Mouse (Mus musculus): ENCODE data around the gene Esp8. TPM values are rescaled to one million over a fixed set of nuclear protein-coding genes. Genes with fewer than 3 reads are reported as not detected.
"Not testable (repeated sequence)": the region's sequence is repeated elsewhere in the genome, so short reads cannot be mapped to it uniquely, and the experiment has no call there.

Esp8 gene
- not detected for polyA plus RNA-seq (2012; fragmentation: generic; extraction: Trizol)

DNA sequence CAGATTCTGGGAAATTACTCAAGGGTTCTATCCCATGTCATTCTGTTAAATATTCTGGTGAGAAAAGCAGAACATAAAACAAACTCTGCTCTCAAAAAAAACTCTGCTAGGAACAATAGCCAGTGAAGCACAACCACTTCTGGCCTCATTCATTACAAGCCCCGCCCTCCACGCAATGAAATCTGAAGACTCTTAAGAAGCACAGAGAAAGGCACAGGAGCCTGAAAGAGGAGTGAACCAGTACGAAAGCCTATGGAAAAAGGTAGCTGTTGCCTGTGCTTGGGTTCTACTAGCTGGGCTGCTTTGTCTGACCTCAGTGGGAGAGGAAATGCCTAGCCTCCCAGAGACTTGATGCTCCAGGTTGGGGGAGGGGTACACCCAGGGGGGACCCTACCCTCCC, at the start of gene Esp8:
Gene Esp8, plus strand, starts transcription at position 205 of the 400 bp plus-strand sequence.
- Histone ChIP-seq H3K79me2 (ENCODE audit: control insufficient read depth, insufficient read depth) (no peaks in the 10 kb centered on the region), H3ac (ENCODE audit: control insufficient read depth, insufficient read length) (no peak within 1 kb of the TSS)
- TF ChIP-seq TCF12 (IDR thresholded peaks at IDR 0.05; ENCODE audit: insufficient read depth, poor library complexity, severe bottlenecking) (no peak), TCF3 (IDR thresholded peaks at IDR 0.05; ENCODE audit: insufficient read length, low read depth) (no peak), CEBPB (IDR thresholded peaks at IDR 0.05; ENCODE audit: insufficient read depth, poor library complexity, severe bottlenecking) (no peak), POLR2AphosphoS2 (IDR thresholded peaks at IDR 0.05; ENCODE audit: insufficient read length, low read depth) (no peak), SRF (IDR thresholded peaks at IDR 0.05; ENCODE audit: control insufficient read depth, insufficient read length, low read depth) (no peak), REST (IDR thresholded peaks at IDR 0.05; ENCODE audit: insufficient read depth, insufficient read length) (no peak), MYOG (IDR thresholded peaks at IDR 0.05; ENCODE audit: control insufficient read depth in 1 of 3, insufficient read depth in 1 of 3, insufficient read length in 2 of 3, low read depth in 2 of 3) (no peak), POLR2A (IDR thresholded peaks at IDR 0.05; ENCODE audit: insufficient read length, low read depth) (no peak), MAX (IDR thresholded peaks at IDR 0.05; ENCODE audit: low read depth) (no peak), MYOD1 (IDR thresholded peaks at IDR 0.05; ENCODE audit: control insufficient read depth in 1 of 3, insufficient read length in 2 of 3, low read depth in 2 of 3) (no peak), E2F4 (IDR thresholded peaks at IDR 0.05; ENCODE audit: insufficient read depth) (no peak)

DNA sequence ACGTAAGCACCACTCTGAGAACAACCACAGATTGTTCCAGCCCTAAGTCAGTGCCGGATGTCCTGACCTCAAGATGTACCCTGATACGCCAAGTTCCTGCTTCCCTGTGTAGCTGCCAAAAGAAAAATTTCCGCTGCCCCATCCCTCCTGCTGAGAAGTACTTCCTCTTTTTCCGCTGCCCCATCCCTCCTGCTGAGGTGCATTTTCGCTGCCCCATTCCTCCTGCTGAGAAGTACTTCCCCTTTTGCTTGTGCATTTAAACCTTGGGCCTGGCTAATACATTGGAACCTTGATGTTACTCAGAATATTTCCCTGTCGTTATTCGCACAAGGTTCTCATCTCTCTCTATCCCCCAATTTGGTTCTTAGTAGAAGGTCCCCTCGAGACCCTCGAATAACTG, 36.3 kb upstream of the Esp8 start:
- H3K79me2 ChIP-seq (ENCODE audit: control insufficient read depth, insufficient read depth); H3K27me3 ChIP-seq (ENCODE audit: control insufficient read depth, insufficient read depth, insufficient read length); H3ac ChIP-seq (ENCODE audit: control insufficient read depth, insufficient read length); H3K4me3 ChIP-seq; H3K4me2 ChIP-seq (ENCODE audit: low read depth); H3K36me3 ChIP-seq (ENCODE audit: control insufficient read depth, insufficient read depth): not testable (repeated sequence)

More for the DNA sequence above, at the start of gene Esp8:
- Histone ChIP-seq H3K4me2 (ENCODE audit: low read depth) (no peak within 1 kb of the TSS), H3K36me3 (ENCODE audit: control insufficient read depth, insufficient read depth) (no peaks in the 10 kb centered on the region), H3K4me3 (no peak within 1 kb of the TSS), H3K27me3 (ENCODE audit: control insufficient read depth, insufficient read depth, insufficient read length) (no peaks in the 10 kb centered on the region)

DNA sequence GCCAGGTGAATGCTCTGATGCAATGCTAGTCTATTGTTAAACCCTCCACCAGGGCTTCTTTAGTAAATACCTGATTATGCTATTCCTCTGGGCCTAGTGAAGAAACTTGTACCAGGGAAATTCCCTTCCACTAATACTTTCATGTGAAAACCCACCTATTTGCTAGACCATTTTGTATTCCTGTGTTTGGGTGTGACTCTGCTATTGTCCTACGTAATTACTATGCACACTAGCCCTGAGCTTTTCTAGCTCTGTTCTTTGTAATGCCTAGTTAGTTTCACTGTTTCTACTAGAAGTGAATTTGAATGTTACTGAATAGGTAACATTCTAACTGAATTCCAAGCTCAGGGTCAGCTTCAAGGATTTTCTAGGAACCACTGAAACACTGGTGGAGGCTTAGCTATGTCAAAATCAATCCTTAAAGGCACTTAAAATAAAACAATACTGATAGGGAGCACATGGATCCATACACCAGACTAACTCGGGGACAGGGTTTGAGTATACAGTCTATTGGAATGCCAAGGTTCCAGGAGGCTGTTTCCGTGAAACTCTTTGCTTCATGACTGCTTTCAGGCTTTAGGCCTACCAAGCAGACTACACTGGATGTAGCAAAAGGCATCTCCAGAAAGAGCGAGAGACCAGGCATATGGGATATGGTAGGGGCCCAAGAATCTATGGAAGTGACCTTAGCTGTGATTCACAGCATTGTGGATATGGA, 24.2 kb upstream of the Esp8 start:
- H3K4me3 ChIP-seq; H3K36me3 ChIP-seq (ENCODE audit: control insufficient read depth, insufficient read depth); H3K79me2 ChIP-seq (ENCODE audit: control insufficient read depth, insufficient read depth); H3K4me2 ChIP-seq (ENCODE audit: low read depth); H3K27me3 ChIP-seq (ENCODE audit: control insufficient read depth, insufficient read depth, insufficient read length); H3ac ChIP-seq (ENCODE audit: control insufficient read depth, insufficient read length): not testable (repeated sequence)

DNA sequence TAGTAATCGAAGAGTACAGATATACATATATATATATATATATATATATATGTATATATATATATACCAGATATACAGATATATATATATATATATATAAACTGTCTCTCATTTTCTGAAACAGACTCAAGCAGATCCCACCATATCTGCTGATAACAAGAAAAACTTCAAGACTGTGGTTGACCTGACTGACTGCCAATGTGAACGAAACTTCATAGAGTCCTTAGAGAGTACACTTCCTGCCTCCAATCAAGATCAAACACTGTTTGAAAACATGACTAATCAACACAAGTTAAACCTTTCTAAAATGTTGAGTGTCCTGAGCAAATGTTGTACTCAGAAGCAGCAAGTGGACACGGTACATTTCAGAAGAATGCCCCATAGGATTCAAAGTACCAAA, 10.0 kb downstream of the Esp8 start:
- Histone ChIP-seq H3K27me3 (ENCODE audit: control insufficient read depth, insufficient read depth, insufficient read length) (no peaks in the 10 kb centered on the region), H3ac (ENCODE audit: control insufficient read depth, insufficient read length) (no peak overlapping the region), H3K36me3 (ENCODE audit: control insufficient read depth, insufficient read depth) (no peaks in the 10 kb centered on the region), H3K4me2 (ENCODE audit: low read depth) (no peak overlapping the region), H3K79me2 (ENCODE audit: control insufficient read depth, insufficient read depth) (no peaks in the 10 kb centered on the region), H3K4me3 (no peak overlapping the region)
- TF ChIP-seq E2F4 (IDR thresholded peaks at IDR 0.05; ENCODE audit: insufficient read depth), result no peak
- TF ChIP-seq TCF3 (IDR thresholded peaks at IDR 0.05; ENCODE audit: insufficient read length, low read depth), result no peak
- no peak for TF ChIP-seq CEBPB (IDR thresholded peaks at IDR 0.05; ENCODE audit: insufficient read depth, poor library complexity, severe bottlenecking)

DNA sequence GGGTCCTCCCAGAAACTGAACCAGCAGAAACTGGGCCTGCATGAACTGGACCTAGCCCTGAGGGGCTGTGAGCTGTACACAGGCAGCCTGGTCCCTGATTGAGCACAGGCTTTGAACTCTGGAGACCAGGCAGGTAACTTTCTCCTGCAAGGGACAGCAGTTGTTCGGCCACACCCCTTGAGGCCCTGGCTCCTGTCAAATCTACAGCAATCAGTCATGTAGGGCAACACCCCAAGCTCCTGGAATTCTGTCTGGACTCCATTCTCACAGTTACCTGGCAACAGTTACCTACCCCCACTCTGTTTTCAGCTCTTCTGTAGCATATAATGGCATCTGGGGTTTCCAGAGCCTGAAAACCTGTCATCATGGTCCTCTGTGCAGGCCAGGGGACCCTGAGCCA, 11.3 kb downstream of the Esp8 start:
- Histone ChIP-seq H3ac (ENCODE audit: control insufficient read depth, insufficient read length) (no peak overlapping the region), H3K4me3 (no peak overlapping the region), H3K36me3 (ENCODE audit: control insufficient read depth, insufficient read depth) (no peaks in the 10 kb centered on the region), H3K4me2 (ENCODE audit: low read depth) (no peak overlapping the region), H3K27me3 (ENCODE audit: control insufficient read depth, insufficient read depth, insufficient read length) (no peaks in the 10 kb centered on the region), H3K79me2 (ENCODE audit: control insufficient read depth, insufficient read depth) (no peaks in the 10 kb centered on the region)
- TF ChIP-seq MAX (IDR thresholded peaks at IDR 0.05; ENCODE audit: low read depth) (no peak), E2F4 (IDR thresholded peaks at IDR 0.05; ENCODE audit: insufficient read depth) (no peak)

DNA sequence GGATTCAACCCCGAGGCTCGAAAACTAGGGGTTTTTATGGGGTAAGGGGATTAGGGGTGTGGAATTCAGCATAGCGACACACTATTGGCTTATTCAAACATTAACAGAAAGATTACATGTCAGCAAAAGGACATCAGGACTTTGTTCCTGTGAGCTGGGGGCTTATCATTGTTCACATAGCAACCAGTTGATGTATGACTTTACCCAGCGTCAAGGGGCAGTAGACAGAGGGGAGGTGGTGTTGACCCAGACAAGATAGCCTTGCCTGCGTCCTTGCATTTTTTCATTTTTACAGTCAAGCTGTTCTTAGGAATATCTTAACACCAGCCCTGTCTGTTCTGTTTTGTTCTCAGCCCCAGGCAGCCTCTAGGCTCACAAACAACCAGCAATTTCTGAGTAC, 27.2 kb downstream of the Esp8 start:
- H3K4me2 ChIP-seq (ENCODE audit: low read depth); H3ac ChIP-seq (ENCODE audit: control insufficient read depth, insufficient read length); H3K79me2 ChIP-seq (ENCODE audit: control insufficient read depth, insufficient read depth); H3K27me3 ChIP-seq (ENCODE audit: control insufficient read depth, insufficient read depth, insufficient read length); H3K36me3 ChIP-seq (ENCODE audit: control insufficient read depth, insufficient read depth); H3K4me3 ChIP-seq: not testable (repeated sequence)

DNA sequence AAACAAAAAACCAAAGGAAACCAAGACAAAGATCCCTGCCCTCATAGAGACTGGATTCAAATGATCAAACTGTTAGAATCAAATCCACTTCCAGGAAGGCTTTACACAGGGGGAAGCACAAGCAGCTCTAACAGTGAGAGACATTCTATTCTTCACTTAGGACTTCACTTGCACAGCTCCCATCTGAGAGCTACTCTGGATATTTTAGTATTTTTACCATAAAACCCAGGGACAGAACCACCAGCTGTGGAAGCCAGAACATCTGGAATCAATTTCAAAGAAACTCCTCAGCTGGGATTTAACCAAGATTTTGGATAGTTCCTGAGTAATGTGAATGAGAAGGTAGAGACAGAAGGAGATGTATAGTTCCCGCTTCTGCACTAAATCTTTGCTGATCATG, 33.6 kb downstream of the Esp8 start:
- no peak for TF ChIP-seq MYOD1 (IDR thresholded peaks at IDR 0.05; ENCODE audit: control insufficient read depth in 1 of 3, insufficient read length in 2 of 3, low read depth in 2 of 3)
- TF ChIP-seq CEBPB (IDR thresholded peaks at IDR 0.05; ENCODE audit: insufficient read depth, poor library complexity, severe bottlenecking), result no peak
- TF ChIP-seq E2F4 (IDR thresholded peaks at IDR 0.05; ENCODE audit: insufficient read depth), result no peak
- no peak for TF ChIP-seq SRF (IDR thresholded peaks at IDR 0.05; ENCODE audit: control insufficient read depth, insufficient read length, low read depth)
- no peak for TF ChIP-seq TCF3 (IDR thresholded peaks at IDR 0.05; ENCODE audit: insufficient read length, low read depth)
- no peak for TF ChIP-seq USF1 (IDR thresholded peaks at IDR 0.05; ENCODE audit: low read depth)
- TF ChIP-seq MYOG (IDR thresholded peaks at IDR 0.05; ENCODE audit: control insufficient read depth in 1 of 3, insufficient read depth in 1 of 3, insufficient read length in 2 of 3, low read depth in 2 of 3), result no peak
- TF ChIP-seq POLR2A (IDR thresholded peaks at IDR 0.05; ENCODE audit: insufficient read length, low read depth), result no peak
- TF ChIP-seq POLR2AphosphoS2 (IDR thresholded peaks at IDR 0.05; ENCODE audit: insufficient read length, low read depth), result no peak
- Histone ChIP-seq H3K36me3 (ENCODE audit: control insufficient read depth, insufficient read depth) (no peaks in the 10 kb centered on the region), H3K27me3 (ENCODE audit: control insufficient read depth, insufficient read depth, insufficient read length) (no peaks in the 10 kb centered on the region), H3K79me2 (ENCODE audit: control insufficient read depth, insufficient read depth) (no peaks in the 10 kb centered on the region), H3ac (ENCODE audit: control insufficient read depth, insufficient read length) (no peak overlapping the region), H3K4me2 (ENCODE audit: low read depth) (no peak overlapping the region), H3K4me3 (no peak overlapping the region)
